Mouse (Mus musculus) myocyte (in vitro differentiated cells): ENCODE data around the gene Zkscan14. TPM values are rescaled to one million over a fixed set of nuclear protein-coding genes. Genes with fewer than 3 reads are reported as not detected.

Source experiments
- H3K27me3 ChIP-seq: one replicate; pipeline ENCODE4 v1.6.1; 2011; ENCODE audit not compliant: control insufficient read depth, insufficient read depth, insufficient read length
- H3K36me3 ChIP-seq: one replicate; pipeline ENCODE4 v1.6.1; 2011; ENCODE audit not compliant: control insufficient read depth, insufficient read depth
- H3K4me2 ChIP-seq: one replicate; pipeline ENCODE4 v1.6.1; 2011; ENCODE audit warnings: low read depth, control low read depth
- H3K4me3 ChIP-seq: one replicate; pipeline ENCODE4 v1.5.1; 2011; ENCODE audit warnings: mild to moderate bottlenecking, control low read depth, moderate library complexity
- H3K79me2 ChIP-seq: one replicate; pipeline ENCODE4 v1.6.1; 2011; ENCODE audit not compliant: control insufficient read depth, insufficient read depth
- H3ac ChIP-seq: one replicate; pipeline ENCODE4 v1.6.1; 2011; ENCODE audit not compliant: control insufficient read depth, insufficient read length
- CEBPB ChIP-seq: IDR thresholded peaks from 2 replicates; pipeline ENCODE4 v1.6.1; 2011; ENCODE audit warnings: mild to moderate bottlenecking, moderate library complexity; ENCODE audit not compliant: poor library complexity, insufficient read depth, severe bottlenecking
- E2F4 ChIP-seq: IDR thresholded peaks from one replicate; pipeline ENCODE4 v1.6.1; 2011; ENCODE audit warnings: mild to moderate bottlenecking, control low read depth, moderate library complexity; ENCODE audit not compliant: insufficient read depth
- MAX ChIP-seq: IDR thresholded peaks from one replicate; pipeline ENCODE4 v1.6.1; 2011; ENCODE audit warnings: low read depth, mild to moderate bottlenecking, control low read depth
- MYOD1 ChIP-seq, 3 experiments: IDR thresholded peaks; one replicate each; pipeline ENCODE4 v1.6.1; 2011; ENCODE audit warnings: control low read depth in 2 of 3, low read depth in 2 of 3, mild to moderate bottlenecking in 2 of 3, moderate library complexity in 1 of 3; ENCODE audit not compliant: insufficient read length in 2 of 3, control insufficient read depth in 1 of 3
- MYOG ChIP-seq, 3 experiments: IDR thresholded peaks; one replicate each; pipeline ENCODE4 v1.6.1; 2011; ENCODE audit warnings: control low read depth in 2 of 3, low read depth in 2 of 3, mild to moderate bottlenecking in 2 of 3; ENCODE audit not compliant: insufficient read length in 2 of 3, control insufficient read depth in 1 of 3, insufficient read depth in 1 of 3
- POLR2A ChIP-seq: IDR thresholded peaks from one replicate; pipeline ENCODE4 v1.6.1; 2011; ENCODE audit warnings: low read depth, mild to moderate bottlenecking, control low read depth, moderate library complexity; ENCODE audit not compliant: insufficient read length
- POLR2AphosphoS2 ChIP-seq: IDR thresholded peaks from one replicate; pipeline ENCODE4 v1.6.1; 2011; ENCODE audit warnings: low read depth, control low read depth; ENCODE audit not compliant: insufficient read length
- REST ChIP-seq: IDR thresholded peaks from one replicate; pipeline ENCODE4 v1.6.1; 2011; ENCODE audit warnings: mild to moderate bottlenecking, control low read depth, moderate library complexity; ENCODE audit not compliant: insufficient read depth, insufficient read length
- SRF ChIP-seq: IDR thresholded peaks from one replicate; pipeline ENCODE4 v1.6.1; 2011; ENCODE audit warnings: low read depth; ENCODE audit not compliant: control insufficient read depth, insufficient read length
- TCF12 ChIP-seq: IDR thresholded peaks from one replicate; pipeline ENCODE4 v1.6.1; 2011; ENCODE audit warnings: mild to moderate bottlenecking, control low read depth; ENCODE audit not compliant: poor library complexity, insufficient read depth, severe bottlenecking
- TCF3 ChIP-seq: IDR thresholded peaks from one replicate; pipeline ENCODE4 v1.6.1; 2011; ENCODE audit warnings: low read depth, control low read depth; ENCODE audit not compliant: insufficient read length
- USF1 ChIP-seq: IDR thresholded peaks from one replicate; pipeline ENCODE4 v1.6.1; 2011; ENCODE audit warnings: low read depth, mild to moderate bottlenecking, control low read depth, moderate library complexity
- polyA plus RNA-seq: library from polyadenylated mRNA; unstranded; fragments of >200 nt; fragmentation: generic; extraction: Trizol; gene quantifications from one replicate; pipeline ENCODE4 v1.2.1, GENCODE M21; 2012; ENCODE audit warnings: missing spikeins

Gene Zkscan14
- polyA plus RNA-seq, 1 experiment, result 5.8 TPM

- Histone ChIP-seq H3K4me2 (peak within 1 kb of the TSS; percentile 91), H3K79me2 (peaks cover 6% of the 10 kb centered on the region), H3K27me3 (no peaks in the 10 kb centered on the region), H3ac (peak within 1 kb of the TSS; percentile 34), H3K36me3 (no peaks in the 10 kb centered on the region), H3K4me3 (peak within 1 kb of the TSS; percentile 44)
- peak; percentile 41 for TF ChIP-seq POLR2A
- no peak for TF ChIP-seq USF1
- no peak for TF ChIP-seq MYOD1 (IDR thresholded peaks at IDR 0.05; ENCODE audit: control insufficient read depth in 1 of 3, insufficient read length in 2 of 3, low read depth in 2 of 3)
- peak; percentile 40 for TF ChIP-seq SRF
- no peak for TF ChIP-seq TCF12
- no peak for TF ChIP-seq CEBPB
- no peak for TF ChIP-seq MAX
- peak; percentile 60 for TF ChIP-seq POLR2AphosphoS2
These were observed 2.4 kb upstream of the Zkscan14 start, which contains the start of gene Zkscan5 for GRCm38 (mm10) chr5:145203936-145204691. Gene Zkscan5 (plus strand): TSS chr5:145204562.

- Histone ChIP-seq H3K4me2 (no peak overlapping the region), H3K79me2 (peaks cover 6% of the 10 kb centered on the region)
- TF ChIP-seq CEBPB, result no peak
- TF ChIP-seq MAX, result no peak
- no peak for TF ChIP-seq MYOG (IDR thresholded peaks at IDR 0.05; ENCODE audit: control insufficient read depth in 1 of 3, insufficient read depth in 1 of 3, insufficient read length in 2 of 3, low read depth in 2 of 3)
- no peak for TF ChIP-seq USF1
- TF ChIP-seq TCF12, result no peak
- no peak for TF ChIP-seq E2F4
- TF ChIP-seq POLR2AphosphoS2, result no peak
These were observed 778 bp upstream of the Zkscan14 start for GRCm38 (mm10) chr5:145202446-145202845.

GRCm38 (mm10) chr5:145200387-145200786 lies 1.3 kb downstream of the Zkscan14 start:
- Histone ChIP-seq H3K4me2 (peak overlapping the region; percentile 77), H3K36me3 (peaks cover 3% of the 10 kb centered on the region), H3K79me2 (no peaks in the 10 kb centered on the region), H3K4me3 (peak overlapping the region; percentile 65), H3K27me3 (no peaks in the 10 kb centered on the region), H3ac (no peak overlapping the region)
- TF ChIP-seq MYOG (IDR thresholded peaks at IDR 0.05; ENCODE audit: control insufficient read depth in 1 of 3, insufficient read depth in 1 of 3, insufficient read length in 2 of 3, low read depth in 2 of 3) (no peak), CEBPB (no peak), USF1 (no peak), POLR2A (no peak), TCF3 (no peak), MYOD1 (IDR thresholded peaks at IDR 0.05; ENCODE audit: control insufficient read depth in 1 of 3, insufficient read length in 2 of 3, low read depth in 2 of 3) (no peak), POLR2AphosphoS2 (no peak), E2F4 (no peak), SRF (no peak), TCF12 (no peak)

More at GRCm38 (mm10) chr5:145202446-145202845, 778 bp upstream of the Zkscan14 start:
- no peak overlapping the region for H3ac ChIP-seq
- no peaks in the 10 kb centered on the region for H3K27me3 ChIP-seq
- no peaks in the 10 kb centered on the region for H3K36me3 ChIP-seq
- no peak overlapping the region for H3K4me3 ChIP-seq

GRCm38 (mm10) chr5:145191962-145192361 lies 9.7 kb downstream of the Zkscan14 start, which contains the start of gene Atp5j2:
Gene Atp5j2 (minus strand): TSS chr5:145192062.
- peak within 1 kb of the TSS; percentile 96 for H3K4me3 ChIP-seq
- TF ChIP-seq E2F4 (no peak), REST (no peak), CEBPB (no peak), SRF (no peak), MYOD1 (IDR thresholded peaks at IDR 0.05; ENCODE audit: control insufficient read depth in 1 of 3, insufficient read length in 2 of 3, low read depth in 2 of 3) (no peak), TCF3 (no peak), MAX (no peak), USF1 (no peak)
- H3ac ChIP-seq, result peak within 1 kb of the TSS; percentile 34
- H3K79me2 ChIP-seq, result peaks cover 44% of the 10 kb centered on the region
- H3K36me3 ChIP-seq, result peaks cover 9% of the 10 kb centered on the region
- peak within 1 kb of the TSS; percentile 96 for H3K4me2 ChIP-seq
- H3K27me3 ChIP-seq, result no peaks in the 10 kb centered on the region
